Comparison of ENCODE assay signal across 12 mouse cellular contexts in genomic region chr1:184048675-184049418, GRCm38 (mm10). TPM values are rescaled to one million over a fixed set of nuclear protein-coding genes. Genes with fewer than 3 reads are reported as not detected.
DNase-seq lines count a peak whose midpoint lies in the region; ATAC-seq and TF ChIP-seq lines count a peak whose summit lies in the region.
"Had no signal": no experiment of that assay in that cellular context is flagged by ENCODE, and none has a peak within 500 bp of the region (broad histone marks: within the 10 kb centered on the region; RNA-seq: fewer than 3 reads in every experiment).

No protein-coding gene starts in this region.

- peak overlapping the region; percentile 81 for H3K27ac ChIP-seq in spleen, adult 2 months (ENCODE audit: insufficient read depth, low read length)
- H3K27ac ChIP-seq in liver, embryonic 14.5 days = no peak overlapping the region
- H3K27ac ChIP-seq in stomach, postnatal 0 days (replicated peaks) = no peak overlapping the region
- no peak overlapping the region for H3K27ac ChIP-seq in forebrain, embryonic 15.5 days (replicated peaks)
- H3K27ac ChIP-seq: embryonic facial prominence, embryonic 15.5 days had no signal

- H3K9me3 ChIP-seq in liver, embryonic 14.5 days (ENCODE audit: control insufficient read depth, low read length) = no peaks in the 10 kb centered on the region
- no peaks in the 10 kb centered on the region for H3K9me3 ChIP-seq in stomach, postnatal 0 days (ENCODE audit: control insufficient read depth, low read length)
- no peaks in the 10 kb centered on the region for H3K9me3 ChIP-seq in forebrain, embryonic 15.5 days
- H3K9me3 ChIP-seq: embryonic facial prominence, embryonic 15.5 days had no signal

- H3K4me1 ChIP-seq in spleen, adult 2 months (ENCODE audit: control insufficient read depth, insufficient read depth, insufficient read length) = peaks cover 7% of the 10 kb centered on the region; the same call in 1 of the 2 replicates
- peaks cover 0 to 8% of the 10 kb centered on the region in 2 experiments; a peak in 2 of 4 replicates for H3K4me1 ChIP-seq in liver, embryonic 14.5 days (replicated peaks; ENCODE audit: control insufficient read depth in 2 of 2, insufficient read depth in 2 of 2, low read length in 1 of 2)
- no peaks in the 10 kb centered on the region; the same call in 1 of the 2 replicates for H3K4me1 ChIP-seq in stomach, postnatal 0 days (replicated peaks; ENCODE audit: control insufficient read depth, insufficient read depth)
- peaks cover 4% of the 10 kb centered on the region for H3K4me1 ChIP-seq in forebrain, embryonic 15.5 days

- H3K36me3 ChIP-seq in spleen, adult 2 months (ENCODE audit: control insufficient read depth, insufficient read depth, low read length) = no peaks in the 10 kb centered on the region
- no peaks in the 10 kb centered on the region for H3K36me3 ChIP-seq in liver, embryonic 14.5 days (replicated peaks; ENCODE audit: control insufficient read depth, insufficient read depth, low read depth)
- H3K36me3 ChIP-seq in stomach, postnatal 0 days (ENCODE audit: control insufficient read depth, insufficient read depth, low read length) = no peaks in the 10 kb centered on the region
- no peaks in the 10 kb centered on the region for H3K36me3 ChIP-seq in forebrain, embryonic 15.5 days
- H3K36me3 ChIP-seq: embryonic facial prominence, embryonic 15.5 days had no signal

- H3K27me3 ChIP-seq in spleen, adult 2 months (ENCODE audit: control insufficient read depth, insufficient read depth, low read length) = no peaks in the 10 kb centered on the region
- H3K27me3 ChIP-seq in liver, embryonic 14.5 days (ENCODE audit: control insufficient read depth, insufficient read depth, low read length) = no peaks in the 10 kb centered on the region
- no peaks in the 10 kb centered on the region for H3K27me3 ChIP-seq in stomach, postnatal 0 days (ENCODE audit: control insufficient read depth, insufficient read depth, low read length)
- no peaks in the 10 kb centered on the region for H3K27me3 ChIP-seq in forebrain, embryonic 15.5 days
- H3K27me3 ChIP-seq: embryonic facial prominence, embryonic 15.5 days had no signal

- H3K9ac ChIP-seq in liver, embryonic 14.5 days (replicated peaks) = no peak overlapping the region
- no peak overlapping the region for H3K9ac ChIP-seq in stomach, postnatal 0 days (ENCODE audit: low read length)
- H3K9ac ChIP-seq in forebrain, embryonic 15.5 days (replicated peaks) = no peak overlapping the region
- H3K9ac ChIP-seq: embryonic facial prominence, embryonic 15.5 days had no signal

- peak overlapping the region; percentile 57 for H3K4me3 ChIP-seq in spleen, adult 2 months (ENCODE audit: extremely low read depth, insufficient read depth, insufficient read length)
- no peak overlapping the region for H3K4me3 ChIP-seq in liver, embryonic 14.5 days (ENCODE audit: insufficient read depth in 1 of 2, low read depth in 2 of 2, low read length in 2 of 2)
- H3K4me3 ChIP-seq in stomach, postnatal 0 days (ENCODE audit: low read depth, low read length) = no peak overlapping the region
- no peak overlapping the region for H3K4me3 ChIP-seq in forebrain, embryonic 15.5 days
- H3K4me3 ChIP-seq: embryonic facial prominence, embryonic 15.5 days had no signal

- TF ChIP-seq EP300 in liver, embryonic 14.5 days (IDR thresholded peaks at IDR 0.05; ENCODE audit: low read depth) = no peak
- TF ChIP-seq EP300 in stomach, postnatal 0 days (optimal IDR thresholded peaks at IDR 0.05) = no peak

- TF ChIP-seq CTCF in spleen, adult 2 months (IDR thresholded peaks at IDR 0.05; ENCODE audit: extremely low read depth, insufficient read depth, insufficient read length, insufficient replicate concordance) = no peak
- TF ChIP-seq CTCF in liver, embryonic 14.5 days (IDR thresholded peaks at IDR 0.05; ENCODE audit: low read depth) = no peak
- no peak for TF ChIP-seq CTCF in stomach, postnatal 0 days (IDR thresholded peaks at IDR 0.05; ENCODE audit: low read depth)

- WGBS in spleen, adult 2 months = 14% methylated on average over 10 of the region's 10 CpGs
- 40% methylated on average over 10 of the region's 10 CpGs for WGBS in liver, embryonic 14.5 days (ENCODE audit: insufficient replicate concordance)
- 50% methylated on average over 10 of the region's 10 CpGs for WGBS in stomach, postnatal 0 days
- WGBS in forebrain, embryonic 15.5 days = 83% methylated on average over 10 of the region's 10 CpGs

- no peak for TF ChIP-seq POLR2A in spleen, adult 2 months (IDR thresholded peaks at IDR 0.05; ENCODE audit: low read depth, low read length)

- DNase-seq in heart, adult 11 months = peak; percentile 92
- no peak for DNase-seq in heart, adult 8-10 months (ENCODE audit: low spot score)
- peak in 1 of 2 experiments; percentile 13 for DNase-seq in spleen, adult 2 months (ENCODE audit: low read depth in 1 of 2, low spot score in 2 of 2)
- DNase-seq in spleen, adult 12 weeks (ENCODE audit: low spot score) = no peak
- DNase-seq in liver, embryonic 14.5 days (ENCODE audit: low read depth in 3 of 3, low spot score in 3 of 3) = no peak
- DNase-seq in stomach, postnatal 0 days (ENCODE audit: low spot score) = no peak
- no peak for DNase-seq in cerebellum, adult 18-20 months
- DNase-seq: cerebellum, adult 11-12 months; kidney, adult 8-10 months; midbrain, embryonic 14.5 days had no signal

- ATAC-seq in liver, embryonic 14.5 days (ENCODE audit: insufficient read depth) = no peak
- ATAC-seq in stomach, postnatal 0 days (ENCODE audit: low FRiP score, low TSS enrichment) = no peak
- no peak for ATAC-seq in forebrain, embryonic 15.5 days (replicated peaks)

- H3K4me2 ChIP-seq in liver, embryonic 14.5 days (ENCODE audit: low read depth) = peak overlapping the region; percentile 36
- H3K4me2 ChIP-seq in stomach, postnatal 0 days (replicated peaks; ENCODE audit: low read depth) = 0 out of 2 replicates have a peak overlapping the region, but pooled peaks have one; percentile 18
- no peak overlapping the region for H3K4me2 ChIP-seq in forebrain, embryonic 15.5 days (replicated peaks)
- H3K4me2 ChIP-seq: embryonic facial prominence, embryonic 15.5 days had no signal

RNA-seq across cellular contexts. Expression of gene 1700056E22Rik, which starts 14.7 kb away (rescaled TPM):
- total RNA-seq in heart, adult 8-10 months (2022) = 1 to 10 TPM in 3 of 4 experiments, under 1 TPM in 1; 0.57 to 1.7 (median 1.2) TPM
- polyA plus RNA-seq in spleen, adult 2 months (2012; rRNA removed) = 1.8 and 3.3 TPM in 2 replicates
- 0.44 and 0.51 TPM in 2 replicates for polyA plus RNA-seq in liver, embryonic 14.5 days (2012; rRNA removed)
- polyA plus RNA-seq in liver, embryonic 14.5 days (2014; fragmentation: Nextera tagmentation; extraction: Ambion mirVana) = 0.27 and 0.45 TPM in 2 replicates
- polyA plus RNA-seq in stomach, postnatal 0 days (2015; fragmentation: Nextera tagmentation; extraction: Ambion mirVana) = 1.6 and 2.6 TPM in 2 replicates
- 0.65 and 0.78 TPM in 2 replicates for polyA plus RNA-seq in forebrain, embryonic 15.5 days (2015; fragmentation: Nextera tagmentation; extraction: Ambion mirVana)

RNA-seq across cellular contexts. Expression of gene Dusp10, which starts 35.7 kb away (rescaled TPM):
- 1 to 10 TPM; 5.8 to 8.3 (median 7.4) TPM for total RNA-seq in heart, adult 8-10 months (2022)
- 23.4 and 33.8 TPM in 2 replicates for polyA plus RNA-seq in spleen, adult 2 months (2012; rRNA removed)
- polyA plus RNA-seq in liver, embryonic 14.5 days (2012; rRNA removed) = 2.7 TPM in 2 replicates
- 2.0 TPM in 2 replicates for polyA plus RNA-seq in liver, embryonic 14.5 days (2014; fragmentation: Nextera tagmentation; extraction: Ambion mirVana)
- 4.2 and 6.5 TPM in 2 replicates for polyA plus RNA-seq in stomach, postnatal 0 days (2015; fragmentation: Nextera tagmentation; extraction: Ambion mirVana)
- 5.1 and 6.3 TPM in 2 replicates for polyA plus RNA-seq in forebrain, embryonic 15.5 days (2015; fragmentation: Nextera tagmentation; extraction: Ambion mirVana)
